Mouse (Mus musculus): ENCODE measurements around the gene Ing5. TPM values are rescaled to one million over a fixed set of nuclear protein-coding genes. Genes with fewer than 3 reads are reported as not detected.

Gene Ing5
- total RNA-seq (2012; rRNA removed) (13.7 and 16.9 TPM in 2 replicates), total RNA-seq (2014; rRNA removed) (16.2 and 16.3 TPM in 2 replicates), polyA plus RNA-seq (2012; ENCODE audit: insufficient read length, low read depth) (18.7 and 24.6 TPM in 2 replicates)

DNA sequence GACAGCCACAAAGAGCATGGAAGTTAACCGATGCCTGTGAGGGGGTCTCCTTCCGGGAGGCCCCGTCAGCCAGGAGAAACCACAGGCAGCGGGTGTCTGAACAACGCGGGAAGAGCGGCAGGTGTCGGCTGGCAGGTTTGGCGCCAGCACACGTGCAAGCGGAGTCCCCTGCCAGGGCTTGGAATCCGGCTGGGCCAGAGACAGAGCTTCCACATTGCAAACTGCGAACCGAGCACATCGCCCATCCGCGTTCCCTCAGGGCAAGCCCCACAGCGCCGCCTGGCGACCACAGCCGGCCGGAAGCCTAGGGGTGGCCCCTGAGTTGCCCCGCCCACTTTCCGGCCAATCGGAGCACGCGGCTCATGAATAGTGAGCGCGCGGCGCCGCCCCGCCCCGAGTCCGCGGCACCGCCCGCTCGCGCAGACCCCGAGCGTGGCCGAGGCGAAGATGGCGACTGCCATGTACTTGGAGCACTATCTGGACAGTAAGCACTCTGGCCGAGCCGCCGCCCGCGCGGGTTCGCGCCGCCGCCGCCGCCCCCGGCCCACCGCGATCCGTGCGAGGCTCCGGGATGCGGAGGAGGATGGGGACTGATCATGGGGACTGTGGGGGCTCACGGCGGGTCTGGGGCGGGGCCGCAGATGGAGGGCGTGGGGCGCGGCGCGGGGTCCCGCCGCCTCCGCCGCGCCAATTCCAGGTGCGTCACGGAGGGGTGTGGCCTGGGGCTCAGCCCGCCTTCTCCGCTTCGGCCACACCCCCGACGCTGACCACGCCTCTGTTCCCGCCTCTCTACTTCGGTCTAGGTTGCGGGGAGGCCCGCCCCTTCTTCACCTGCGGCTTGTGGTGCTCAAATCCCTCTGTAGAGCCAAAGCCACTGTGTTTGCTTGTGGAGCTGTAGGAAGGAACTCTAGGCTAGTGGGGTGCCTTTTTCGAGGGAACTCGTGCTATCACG lies at the start of gene Ing5:
Gene Ing5 (plus strand): TSS at position 410 of the 952 bp plus-strand sequence.
- Histone ChIP-seq H3K4me3 (replicated peaks in 1 of 3; ENCODE audit: low read depth in 2 of 3, low read length in 2 of 3, poor library complexity in 1 of 3) (peak within 1 kb of the TSS; percentile 62 to 80 (median 78)), H3K27me3 (replicated peaks) (no peaks in the 10 kb centered on the region), H3K79me2 (replicated peaks; ENCODE audit: control insufficient read depth, extremely low read depth, insufficient read depth, poor library complexity, severe bottlenecking) (peaks cover 30% of the 10 kb centered on the region), H3K4me2 (ENCODE audit: insufficient read depth, low read depth, poor library complexity, severe bottlenecking) (peak within 1 kb of the TSS; percentile 99), H3K27ac (ENCODE audit: insufficient read depth, low read depth) (peak within 1 kb of the TSS; percentile 76), H3K9ac (ENCODE audit: insufficient read depth, low read depth) (peak within 1 kb of the TSS; percentile 84), H3K9me3 (replicated peaks; ENCODE audit: low read length) (no peaks in the 10 kb centered on the region), H3K4me1 (ENCODE audit: control insufficient read depth in 1 of 2, insufficient read depth in 2 of 2) (peaks cover 12 to 39% of the 10 kb centered on the region in 2 experiments; a peak in 3 of 4 replicates), H3K36me3 (replicated peaks in 1 of 2; ENCODE audit: control insufficient read depth in 1 of 2, insufficient read depth in 1 of 2, low read length in 1 of 2) (peaks cover 31 to 51% of the 10 kb centered on the region in 2 experiments)
- in situ Hi-C loops (cut with MboI; ENCODE audit: low pct_ligation_motif_present, low pct_unique_long_range_greater_than_20kb, low sequenced_read_pairs) (no loop called here), dilution Hi-C loops (cut with MboI; ENCODE audit: extremely low pct_ligation_motif_present, extremely low pct_unique_long_range_greater_than_20kb, low sequenced_read_pairs) (no loop called here)
- DNase-seq (ENCODE audit: extremely low read depth) = peak; percentile 95
- TF ChIP-seq USF2 (conservative IDR thresholded peaks at IDR 0.05; ENCODE audit: low read depth, low read length) (no peak), CHD2 (IDR thresholded peaks at IDR 0.05; ENCODE audit: low read length) (no peak; the same call in 1 of the 2 replicates), E2F4 (IDR thresholded peaks at IDR 0.05; ENCODE audit: insufficient replicate concordance, low read depth, low read length) (no peak), CTCF (conservative IDR thresholded peaks at IDR 0.05 in 1 of 2, IDR thresholded peaks at IDR 0.05 in 1 of 2; ENCODE audit: low read depth in 2 of 2, low read length in 2 of 2) (peak in 1 of 2 experiments; percentile 85; a peak in 2 of 4 replicates), MEF2A (IDR thresholded peaks at IDR 0.05; ENCODE audit: borderline replicate concordance, low read depth, low read length) (peak; percentile 42), JUN (IDR thresholded peaks at IDR 0.05; ENCODE audit: insufficient read depth, low read depth, low read length) (no peak), HCFC1 (IDR thresholded peaks at IDR 0.05; ENCODE audit: low read depth, low read length) (peak; percentile 73), UBTF (IDR thresholded peaks at IDR 0.05; ENCODE audit: low read depth, low read length) (0 out of 2 replicates have a peak, but pooled peaks have one; percentile 25), JUND (conservative IDR thresholded peaks at IDR 0.05; ENCODE audit: low read depth, low read length) (no peak), KAT2A (IDR thresholded peaks at IDR 0.05; ENCODE audit: insufficient replicate concordance, low read length) (0 out of 2 replicates have a peak, but pooled peaks have one; percentile 51), ZNF384 (IDR thresholded peaks at IDR 0.05; ENCODE audit: low read depth, low read length) (no peak), NELFE (IDR thresholded peaks at IDR 0.05; ENCODE audit: low read depth, low read length) (peak; percentile 72), USF1 (IDR thresholded peaks at IDR 0.05; ENCODE audit: low read depth, low read length) (no peak; the same call in 1 of the 2 replicates), ELF1 (IDR thresholded peaks at IDR 0.05; ENCODE audit: low read depth, low read length) (peak; percentile 86), RAD21 (IDR thresholded peaks at IDR 0.05; ENCODE audit: low read depth, low read length) (peak; percentile 47), GABPA (IDR thresholded peaks at IDR 0.05; ENCODE audit: insufficient replicate concordance, low read depth, low read length) (no peak), MAX (IDR thresholded peaks at IDR 0.05; ENCODE audit: low read length) (peak; percentile 75), ETS1 (conservative IDR thresholded peaks at IDR 0.05; ENCODE audit: low read depth, low read length) (peak; percentile 33; the same call in 1 of the 2 replicates), MYC (IDR thresholded peaks at IDR 0.05; ENCODE audit: low read depth, low read length) (peak; percentile 83), CHD1 (IDR thresholded peaks at IDR 0.05; ENCODE audit: low read depth, low read length) (no peak), MAFK (IDR thresholded peaks at IDR 0.05; ENCODE audit: insufficient replicate concordance, low read length) (no peak), BHLHE40 (IDR thresholded peaks at IDR 0.05; ENCODE audit: low read depth, low read length) (peak; percentile 89), RCOR1 (conservative IDR thresholded peaks at IDR 0.05; ENCODE audit: low read depth, low read length) (no peak), ZKSCAN1 (IDR thresholded peaks at IDR 0.05; ENCODE audit: borderline replicate concordance, low read depth, low read length) (no peak), SIN3A (IDR thresholded peaks at IDR 0.05; ENCODE audit: low read length) (peak; percentile 83), MAZ (IDR thresholded peaks at IDR 0.05; ENCODE audit: low read depth, low read length) (peak; percentile 67), IRF4 (IDR thresholded peaks at IDR 0.05; ENCODE audit: low read depth, low read length) (peak; percentile 38; the same call in 1 of the 2 replicates), TBP (conservative IDR thresholded peaks at IDR 0.05; ENCODE audit: low read depth, low read length) (peak; percentile 64; the same call in 1 of the 2 replicates), ZC3H11A (IDR thresholded peaks at IDR 0.05; ENCODE audit: low read depth, low read length) (no peak), POLR2AphosphoS2 (IDR thresholded peaks at IDR 0.05; ENCODE audit: low read depth, low read length) (peak; percentile 47; the same call in 1 of the 2 replicates), MXI1 (IDR thresholded peaks at IDR 0.05; ENCODE audit: low read depth, low read length) (peak; percentile 98), POLR2A (IDR thresholded peaks at IDR 0.05; ENCODE audit: low read depth, low read length) (peak; percentile 82), PAX5 (IDR thresholded peaks at IDR 0.05; ENCODE audit: low read length) (no peak), NRF1 (IDR thresholded peaks at IDR 0.05; ENCODE audit: low read depth, low read length) (peak; percentile 75), EP300 (IDR thresholded peaks at IDR 0.05; ENCODE audit: low read length) (no peak), TCF12 (IDR thresholded peaks at IDR 0.05; ENCODE audit: low read depth, low read length) (peak; percentile 91), ZMIZ1 (IDR thresholded peaks at IDR 0.05; ENCODE audit: low read depth, low read length) (peak; percentile 54; the same call in 1 of the 2 replicates)

Data from CH12.LX (cell line).